Mouse (Mus musculus): ENCODE measurements around the gene Nmnat1. TPM values are rescaled to one million over a fixed set of nuclear protein-coding genes. Genes with fewer than 3 reads are reported as not detected.

The Nmnat1 gene
- 6.3 TPM in 2 replicates for polyA plus RNA-seq (2015; fragmentation: Nextera tagmentation; extraction: Ambion mirVana)

DNA sequence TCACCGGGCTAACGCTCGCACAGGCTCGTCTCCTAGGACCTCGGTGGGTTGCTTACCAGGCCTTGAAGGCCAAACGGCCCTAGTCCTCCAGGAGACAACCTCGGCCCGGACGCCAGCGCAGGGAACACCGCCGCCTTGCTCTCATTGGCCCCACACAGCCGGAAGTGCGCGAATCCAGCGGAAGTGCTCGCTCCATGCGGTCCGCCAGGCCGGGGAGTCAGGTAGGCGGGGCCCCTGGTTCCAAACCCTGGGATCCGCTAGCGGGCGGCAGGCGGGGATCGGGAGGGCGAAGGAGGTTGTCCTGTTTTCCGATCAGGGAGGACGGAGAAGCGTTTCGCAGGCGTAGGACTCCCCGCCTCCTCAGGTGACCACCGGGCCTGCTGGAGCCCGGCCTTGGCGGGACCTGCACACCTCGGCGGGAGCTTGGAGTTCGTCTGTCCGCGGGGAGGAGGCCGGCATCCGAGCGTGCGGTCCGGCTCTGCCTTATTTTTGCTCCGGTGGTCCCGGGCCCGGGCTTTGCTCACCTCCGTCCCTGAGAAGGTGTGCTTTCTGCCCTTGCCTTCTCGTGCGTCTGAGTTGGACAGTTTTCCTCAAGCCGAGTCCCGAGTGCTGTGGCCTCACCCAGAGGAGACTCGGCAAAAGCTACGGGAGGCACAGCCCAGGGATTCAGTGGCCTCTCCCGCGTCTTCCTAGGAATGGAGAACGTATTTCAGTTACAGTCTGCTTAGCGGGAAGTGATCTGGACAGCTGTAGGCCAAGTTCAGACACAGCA is at the start of gene Nmnat1, which contains the start of gene Lzic:
Gene Nmnat1 (minus strand): TSS at position 150 of the 772 bp plus-strand sequence.
Gene Lzic (plus strand): TSS at position 177 of the 772 bp plus-strand sequence.
- peaks cover 16% of the 10 kb centered on the region for H3K36me3 ChIP-seq (ENCODE audit: insufficient read depth, low read length)
- H3K4me3 ChIP-seq (ENCODE audit: low read depth, low read length): peak within 1 kb of the TSS; percentile 62
- H3K4me1 ChIP-seq (ENCODE audit: insufficient read depth, low read depth, low read length): peaks cover 5% of the 10 kb centered on the region; the same call in 1 of the 2 replicates
- TF ChIP-seq EP300 (IDR thresholded peaks at IDR 0.05): no peak
- peak; percentile 43 for TF ChIP-seq CTCF (IDR thresholded peaks at IDR 0.05)
- WGBS: 0% methylated on average over 57 of the region's 60 CpGs
- peak within 1 kb of the TSS; percentile 78 for H3K27ac ChIP-seq (ENCODE audit: low read length)
- H3K4me2 ChIP-seq (replicated peaks; ENCODE audit: low read depth, low read length): peak within 1 kb of the TSS; percentile 84
- peak; percentile 96 for DNase-seq (ENCODE audit: low spot score)
- ATAC-seq: peak; percentile 99
- H3K27me3 ChIP-seq (replicated peaks; ENCODE audit: insufficient read depth, low read length): no peaks in the 10 kb centered on the region
- no peaks in the 10 kb centered on the region for H3K9me3 ChIP-seq (ENCODE audit: low read length)
- peak within 1 kb of the TSS; percentile 61 for H3K9ac ChIP-seq (replicated peaks; ENCODE audit: low read depth)

DNA sequence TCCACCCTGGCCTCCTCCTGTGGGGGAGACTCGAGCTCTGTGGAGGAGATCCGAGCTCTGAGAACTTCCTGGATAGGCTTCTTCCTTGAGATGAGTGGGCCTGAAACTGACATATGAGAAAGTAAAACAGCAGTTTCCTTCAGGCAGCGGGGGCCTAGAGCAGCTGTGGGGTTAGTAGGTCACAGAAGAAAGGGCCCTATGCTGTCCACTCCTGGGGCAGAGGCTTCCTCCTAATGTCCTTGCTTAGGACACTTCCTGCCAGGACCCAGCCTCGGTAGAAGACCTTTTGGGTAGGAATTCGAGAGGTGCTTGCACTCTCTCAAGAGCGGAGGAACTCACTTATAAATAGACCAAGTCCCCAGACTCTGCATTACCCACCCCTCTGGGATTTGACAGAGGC is 44.7 kb upstream of the Nmnat1 start:
- DNase-seq (ENCODE audit: low spot score) (no peak), ATAC-seq (no peak)
- Histone ChIP-seq H3K4me2 (replicated peaks; ENCODE audit: low read depth, low read length) (no peak overlapping the region), H3K9ac (replicated peaks; ENCODE audit: low read depth) (no peak overlapping the region), H3K9me3 (ENCODE audit: low read length) (no peaks in the 10 kb centered on the region), H3K27ac (ENCODE audit: low read length) (no peak overlapping the region), H3K27me3 (replicated peaks; ENCODE audit: insufficient read depth, low read length) (no peaks in the 10 kb centered on the region), H3K4me3 (ENCODE audit: low read depth, low read length) (no peak overlapping the region), H3K4me1 (ENCODE audit: insufficient read depth, low read depth, low read length) (0 out of 2 replicates have a peak, but pooled peaks cover 6% of the 10 kb centered on the region), H3K36me3 (ENCODE audit: insufficient read depth, low read length) (no peaks in the 10 kb centered on the region)
- 38% methylated on average over 6 of the region's 6 CpGs for WGBS
- TF ChIP-seq CTCF (IDR thresholded peaks at IDR 0.05) (no peak), EP300 (IDR thresholded peaks at IDR 0.05) (no peak)

DNA sequence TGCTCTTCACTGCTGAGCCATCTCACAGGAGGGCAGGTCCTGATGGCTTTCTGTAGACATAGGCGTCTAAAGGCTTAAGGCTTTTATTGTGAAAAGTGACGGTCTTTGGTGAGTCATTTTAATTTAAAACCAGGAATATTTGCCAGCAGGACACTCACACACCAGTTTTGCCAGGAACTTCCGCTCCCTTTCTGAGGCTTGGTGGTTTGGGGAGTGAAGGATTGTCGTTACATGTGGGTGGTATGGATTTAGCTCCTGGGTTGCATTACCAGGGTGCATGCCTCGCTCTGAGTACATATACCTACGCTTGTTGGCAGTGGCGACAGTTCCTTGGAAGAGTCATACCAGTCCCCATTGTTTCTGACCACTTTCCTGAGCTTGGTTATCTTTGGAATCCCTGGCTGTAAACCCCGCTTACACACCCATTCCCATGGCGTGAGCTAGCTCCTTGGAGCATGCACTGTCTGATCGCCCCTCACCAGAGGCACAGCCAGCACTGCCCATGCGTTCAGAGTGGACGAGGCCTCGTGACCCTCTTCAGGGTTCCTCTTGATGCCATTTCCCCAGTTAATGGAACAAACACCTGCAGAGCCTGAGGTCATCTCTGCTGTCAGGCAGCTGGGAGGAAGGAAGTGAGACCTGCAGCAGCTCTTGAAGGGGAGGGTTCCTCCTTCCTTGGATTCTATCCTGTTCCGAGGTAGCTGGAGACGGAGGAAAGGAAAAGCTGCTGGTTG is 42.8 kb upstream of the Nmnat1 start:
- no peak overlapping the region for H3K27ac ChIP-seq (ENCODE audit: low read length)
- ATAC-seq: peak; percentile 26; the same call in 1 of the 2 replicates

GRCm38 (mm10) chr4:149526330-149526729 is 41.3 kb upstream of the Nmnat1 start:
- 26% methylated on average over 7 of the region's 7 CpGs for WGBS
- Histone ChIP-seq H3K9ac (replicated peaks; ENCODE audit: low read depth) (no peak overlapping the region), H3K4me1 (ENCODE audit: insufficient read depth, low read depth, low read length) (0 out of 2 replicates have a peak, but pooled peaks cover 6% of the 10 kb centered on the region), H3K9me3 (ENCODE audit: low read length) (no peaks in the 10 kb centered on the region), H3K27me3 (replicated peaks; ENCODE audit: insufficient read depth, low read length) (no peaks in the 10 kb centered on the region), H3K36me3 (ENCODE audit: insufficient read depth, low read length) (no peaks in the 10 kb centered on the region), H3K4me3 (ENCODE audit: low read depth, low read length) (no peak overlapping the region), H3K4me2 (replicated peaks; ENCODE audit: low read depth, low read length) (no peak overlapping the region), H3K27ac (ENCODE audit: low read length) (no peak overlapping the region)
- TF ChIP-seq CTCF (IDR thresholded peaks at IDR 0.05) (no peak), EP300 (IDR thresholded peaks at IDR 0.05) (no peak)
- ATAC-seq: peak; percentile 59
- DNase-seq (ENCODE audit: low spot score): peak; percentile 39

More for the DNA sequence above, 42.8 kb upstream of the Nmnat1 start:
- no peaks in the 10 kb centered on the region for H3K9me3 ChIP-seq (ENCODE audit: low read length)
- no peaks in the 10 kb centered on the region for H3K36me3 ChIP-seq (ENCODE audit: insufficient read depth, low read length)
- H3K4me2 ChIP-seq (replicated peaks; ENCODE audit: low read depth, low read length): no peak overlapping the region
- H3K27me3 ChIP-seq (replicated peaks; ENCODE audit: insufficient read depth, low read length): no peaks in the 10 kb centered on the region
- 59% methylated on average over 15 of the region's 15 CpGs for WGBS
- no peak overlapping the region for H3K4me3 ChIP-seq (ENCODE audit: low read depth, low read length)
- no peak for DNase-seq (ENCODE audit: low spot score)
- TF ChIP-seq EP300 (IDR thresholded peaks at IDR 0.05) (no peak), CTCF (IDR thresholded peaks at IDR 0.05) (no peak)
- 0 out of 2 replicates have a peak, but pooled peaks cover 6% of the 10 kb centered on the region for H3K4me1 ChIP-seq (ENCODE audit: insufficient read depth, low read depth, low read length)
- H3K9ac ChIP-seq (replicated peaks; ENCODE audit: low read depth): no peak overlapping the region

DNA sequence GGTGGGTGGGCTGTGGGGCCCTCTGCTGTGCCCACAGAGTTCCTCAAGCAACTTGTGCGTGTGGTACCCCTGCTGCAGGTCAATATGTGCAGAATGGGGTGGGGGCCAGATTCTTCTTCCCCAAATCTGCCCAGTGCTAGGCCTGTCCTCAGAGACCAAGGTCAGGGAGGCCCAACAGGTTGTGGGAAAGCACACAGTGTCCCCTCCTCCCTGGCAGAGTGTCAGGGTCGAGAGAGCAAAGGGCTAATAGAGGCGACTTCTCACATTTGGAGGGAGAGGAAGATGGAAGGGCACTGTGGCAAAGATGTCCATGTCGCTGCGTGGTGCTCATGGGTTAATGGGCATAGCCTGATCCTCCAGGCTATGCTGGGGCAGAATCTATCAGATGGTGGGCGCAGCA is 40.8 kb upstream of the Nmnat1 start:
- Histone ChIP-seq H3K4me2 (replicated peaks; ENCODE audit: low read depth, low read length) (no peak overlapping the region), H3K9me3 (ENCODE audit: low read length) (no peaks in the 10 kb centered on the region), H3K4me3 (ENCODE audit: low read depth, low read length) (no peak overlapping the region), H3K9ac (replicated peaks; ENCODE audit: low read depth) (no peak overlapping the region), H3K4me1 (ENCODE audit: insufficient read depth, low read depth, low read length) (0 out of 2 replicates have a peak, but pooled peaks cover 6% of the 10 kb centered on the region), H3K27me3 (replicated peaks; ENCODE audit: insufficient read depth, low read length) (no peaks in the 10 kb centered on the region), H3K27ac (ENCODE audit: low read length) (no peak overlapping the region), H3K36me3 (ENCODE audit: insufficient read depth, low read length) (no peaks in the 10 kb centered on the region)
- WGBS: 72% methylated on average over 6 of the region's 6 CpGs
- ATAC-seq: no peak
- TF ChIP-seq CTCF (IDR thresholded peaks at IDR 0.05) (no peak), EP300 (IDR thresholded peaks at IDR 0.05) (no peak)
- no peak for DNase-seq (ENCODE audit: low spot score)

- Histone ChIP-seq H3K36me3 (ENCODE audit: insufficient read depth, low read length) (no peaks in the 10 kb centered on the region), H3K27ac (ENCODE audit: low read length) (no peak overlapping the region), H3K4me3 (ENCODE audit: low read depth, low read length) (no peak overlapping the region), H3K27me3 (replicated peaks; ENCODE audit: insufficient read depth, low read length) (no peaks in the 10 kb centered on the region), H3K4me1 (ENCODE audit: insufficient read depth, low read depth, low read length) (0 out of 2 replicates have a peak, but pooled peaks cover 6% of the 10 kb centered on the region), H3K9ac (replicated peaks; ENCODE audit: low read depth) (no peak overlapping the region), H3K4me2 (replicated peaks; ENCODE audit: low read depth, low read length) (no peak overlapping the region), H3K9me3 (ENCODE audit: low read length) (no peaks in the 10 kb centered on the region)
- TF ChIP-seq EP300 (IDR thresholded peaks at IDR 0.05) (no peak), CTCF (IDR thresholded peaks at IDR 0.05) (no peak)
- WGBS: 82% methylated on average over 4 of the region's 4 CpGs
- no peak for ATAC-seq
- no peak for DNase-seq (ENCODE audit: low spot score)
These were observed 40.2 kb upstream of the Nmnat1 start for GRCm38 (mm10) chr4:149525170-149525569.
